Mouse (Mus musculus) midbrain, embryonic 10.5 days (tissue): ENCODE measurements around the gene Rad51b. TPM values are rescaled to one million over a fixed set of nuclear protein-coding genes. Genes with fewer than 3 reads are reported as not detected.
A peak's percentile ranks its signal among the peaks of the same experiment; 100 is the strongest.

Source experiments
- DNase-seq: peaks from one replicate; pipeline ENCODE4 v3.0.0-alpha.2; 2017; ENCODE audit warnings: low spot score
- H3K27ac ChIP-seq: fragments of 300-500 bp; sonication (generic); replicated peaks from 2 replicates; pipeline ENCODE4 v1.5.1; 2016; ENCODE audit warnings: mild to moderate bottlenecking
- H3K27me3 ChIP-seq: fragments of 300-500 bp; sonication (generic); 2 replicates; pipeline ENCODE4 v1.6.1; 2016; ENCODE audit warnings: low read depth, mild to moderate bottlenecking; ENCODE audit not compliant: poor library complexity, severe bottlenecking
- H3K36me3 ChIP-seq: fragments of 300-500 bp; sonication (generic); 2 replicates; pipeline ENCODE4 v1.6.1; 2016; ENCODE audit warnings: mild to moderate bottlenecking, moderate library complexity
- H3K4me1 ChIP-seq: fragments of 300-500 bp; sonication (generic); 2 replicates; pipeline ENCODE4 v1.6.1; 2016
- H3K4me3 ChIP-seq: fragments of 300-500 bp; sonication (generic); 2 replicates; pipeline ENCODE4 v1.5.1; 2016; ENCODE audit warnings: mild to moderate bottlenecking, moderate library complexity
- H3K9me3 ChIP-seq: fragments of 300-500 bp; sonication (generic); replicated peaks from 2 replicates; pipeline ENCODE4 v1.6.1; 2016; ENCODE audit warnings: mild to moderate bottlenecking
- WGBS: fragments of 180-500 bp; shearing (Covaris S2); methylation state at CpG from one replicate; pipeline ENCODE4 v1.1.7; 2016; 5-methylcytosine and 5-hydroxymethylcytosine counted together
- polyA plus RNA-seq: library from polyadenylated mRNA; unstranded; fragments of >200 nt; fragmentation: Nextera tagmentation; extraction: Ambion mirVana; gene quantifications from 2 replicates; pipeline ENCODE4 v1.2.1, GENCODE M21; 2016

The Rad51b gene
- polyA plus RNA-seq, 1 experiment from 2014 or later, result 7.8 TPM

DNA sequence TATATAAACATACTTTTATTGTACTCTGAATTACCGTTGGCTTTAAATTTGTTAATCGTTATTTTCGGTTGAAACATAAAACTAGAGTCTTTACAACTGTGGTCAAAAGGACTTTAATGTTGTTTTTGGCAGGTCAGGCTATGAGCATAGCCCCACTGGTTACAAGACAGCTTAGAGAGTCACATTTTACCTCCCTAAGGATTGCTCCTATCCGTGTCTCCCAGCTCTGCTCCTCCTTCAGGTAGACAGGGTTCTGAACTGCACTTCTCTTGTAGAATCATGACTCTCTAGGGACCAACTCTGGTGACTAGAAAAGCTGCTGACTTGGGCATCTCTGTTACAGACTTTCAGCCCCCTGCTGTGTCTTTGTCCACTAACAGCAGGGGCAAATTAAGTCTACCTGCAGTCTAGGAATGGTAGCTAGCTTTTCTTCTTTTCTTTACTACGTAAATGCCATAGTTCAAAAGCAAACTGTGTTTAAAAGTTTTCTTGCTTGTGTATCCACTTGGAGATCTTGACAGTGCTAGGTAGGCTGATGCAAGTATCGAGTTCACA lies 44.3 kb downstream of the Rad51b start:
- H3K9me3 ChIP-seq, result no peaks in the 10 kb centered on the region
- no peak overlapping the region for H3K4me3 ChIP-seq
- 62% methylated on average over 6 of the region's 6 CpGs for WGBS

DNA sequence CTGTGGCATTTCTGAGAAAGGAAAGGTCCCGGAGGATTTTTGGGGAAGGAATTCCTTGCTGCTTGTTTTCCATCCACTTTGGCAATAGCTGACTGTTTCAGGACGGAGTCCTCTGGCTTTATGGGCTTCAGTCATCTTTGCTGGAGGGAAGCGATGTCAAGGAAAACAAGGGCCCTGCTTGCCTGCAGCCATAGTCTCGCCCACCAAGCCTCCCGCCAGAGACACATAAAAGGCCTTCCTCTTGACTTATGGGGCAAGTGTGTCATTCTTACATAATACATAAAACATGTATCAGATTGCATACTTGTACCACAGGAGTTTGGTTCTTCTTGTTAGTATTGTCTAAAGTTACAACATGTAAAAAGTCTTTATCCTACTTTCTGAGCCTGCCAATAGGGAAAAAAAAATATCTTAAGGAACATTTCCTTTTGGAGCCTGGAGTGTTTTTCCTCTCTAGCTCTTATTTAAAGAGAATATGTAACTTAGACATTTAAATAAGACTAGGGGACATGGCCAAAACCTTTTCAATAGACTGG lies 49.2 kb downstream of the Rad51b start:
- Histone ChIP-seq H3K9me3 (no peaks in the 10 kb centered on the region), H3K4me1 (peaks cover 9% of the 10 kb centered on the region; the same call in 1 of the 2 replicates), H3K36me3 (no peaks in the 10 kb centered on the region), H3K4me3 (no peak overlapping the region), H3K27me3 (no peaks in the 10 kb centered on the region), H3K27ac (no peak overlapping the region)
- WGBS, result 79% methylated on average over 5 of the region's 5 CpGs
- no peak for DNase-seq

More for the DNA sequence above, 44.3 kb downstream of the Rad51b start:
- Histone ChIP-seq H3K4me1 (no peaks in the 10 kb centered on the region), H3K27ac (no peak overlapping the region), H3K36me3 (no peaks in the 10 kb centered on the region), H3K27me3 (no peaks in the 10 kb centered on the region)
- DNase-seq, result no peak

DNA sequence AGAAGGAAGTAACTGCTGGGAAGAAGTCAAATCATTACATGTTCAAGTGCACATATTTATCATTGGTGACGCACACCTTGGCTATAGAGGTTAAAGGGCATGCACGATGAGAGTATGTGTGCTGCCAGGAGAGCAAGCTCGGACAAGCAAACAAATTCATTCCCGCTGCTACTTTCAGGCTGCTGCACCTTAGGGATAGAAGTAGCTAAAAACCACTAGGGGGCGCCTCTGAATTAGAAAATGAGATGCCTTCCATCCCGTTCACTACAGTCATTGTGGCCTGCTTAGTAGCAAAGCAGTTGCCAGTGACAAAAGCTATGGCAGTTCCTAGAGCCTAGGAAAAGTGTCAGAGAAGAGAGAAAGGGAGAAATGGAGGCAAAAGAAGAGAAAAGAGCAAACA lies 50.6 kb downstream of the Rad51b start:
- WGBS, result 15% methylated on average over 6 of the region's 6 CpGs
- no peak overlapping the region for H3K27ac ChIP-seq
- H3K4me3 ChIP-seq, result no peak overlapping the region
- no peaks in the 10 kb centered on the region for H3K27me3 ChIP-seq
- peak; percentile 60 for DNase-seq
- H3K36me3 ChIP-seq, result no peaks in the 10 kb centered on the region
- no peaks in the 10 kb centered on the region for H3K9me3 ChIP-seq
- H3K4me1 ChIP-seq, result peaks cover 18% of the 10 kb centered on the region

DNA sequence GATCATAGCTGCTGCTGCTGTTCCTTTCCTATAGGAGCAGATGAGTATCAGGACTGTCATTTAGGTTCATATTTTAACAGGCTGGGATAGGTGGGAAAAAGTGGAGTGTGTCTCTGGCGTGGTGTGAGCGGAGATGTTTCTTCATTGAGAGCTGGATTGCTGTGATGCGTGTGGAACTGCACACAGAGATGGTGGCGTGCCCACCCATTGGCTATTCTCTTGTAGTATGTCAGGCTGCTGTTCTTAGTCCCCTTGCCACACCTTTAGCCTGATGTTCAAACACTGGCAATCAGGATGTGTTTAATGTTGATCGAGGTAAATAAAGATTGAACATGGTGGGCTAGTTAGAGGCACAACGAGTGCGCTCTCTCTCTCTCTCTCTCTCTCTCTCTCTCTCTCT lies 54.4 kb downstream of the Rad51b start:
- Histone ChIP-seq H3K9me3 (no peaks in the 10 kb centered on the region), H3K4me3 (no peak overlapping the region), H3K4me1 (peaks cover 33% of the 10 kb centered on the region), H3K27me3 (no peaks in the 10 kb centered on the region), H3K36me3 (no peaks in the 10 kb centered on the region), H3K27ac (no peak overlapping the region; the same call in 1 of the 2 replicates)
- no peak for DNase-seq
- 91% methylated on average over 7 of the region's 7 CpGs for WGBS

DNA sequence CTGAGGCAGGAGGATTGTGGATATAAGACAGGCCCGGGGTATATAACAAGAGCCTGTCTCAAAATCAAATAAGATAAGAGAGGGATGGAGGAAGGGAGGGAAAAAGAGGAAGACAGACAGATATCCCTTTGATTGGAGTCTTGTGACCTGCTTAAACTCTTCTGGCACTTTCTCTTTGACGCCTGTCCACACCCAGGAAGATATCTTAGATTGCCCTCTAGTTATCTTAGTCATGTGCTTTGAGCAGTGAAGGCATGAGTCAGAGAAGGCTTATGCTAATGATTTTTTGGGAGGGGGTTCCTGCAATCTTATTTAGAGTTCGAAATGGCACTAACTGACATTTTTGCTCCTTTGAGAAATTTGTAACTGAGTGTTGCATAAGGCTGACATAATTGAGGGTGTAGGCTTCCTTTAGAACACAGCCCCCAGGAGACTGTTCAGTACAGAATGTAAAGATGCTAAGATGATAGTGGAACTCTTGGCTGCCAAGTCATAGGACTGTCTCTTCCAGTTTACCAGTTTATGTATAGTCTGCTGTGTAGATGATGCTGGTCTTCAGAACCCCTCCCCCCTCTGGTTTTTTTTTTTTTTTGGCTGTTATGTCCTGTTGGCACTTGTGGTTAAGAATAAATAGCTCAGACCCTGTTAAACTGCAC lies 55.1 kb downstream of the Rad51b start:
- H3K36me3 ChIP-seq, result no peaks in the 10 kb centered on the region
- H3K4me3 ChIP-seq, result no peak overlapping the region
- 0 out of 2 replicates have a peak, but pooled peaks cover 6% of the 10 kb centered on the region for H3K27me3 ChIP-seq
- H3K9me3 ChIP-seq, result no peaks in the 10 kb centered on the region
- H3K4me1 ChIP-seq, result peaks cover 32% of the 10 kb centered on the region
- DNase-seq, result no peak
- WGBS, result 81% methylated on average over 3 of the region's 3 CpGs
- H3K27ac ChIP-seq, result peak overlapping the region; percentile 52; the same call in 1 of the 2 replicates

DNA sequence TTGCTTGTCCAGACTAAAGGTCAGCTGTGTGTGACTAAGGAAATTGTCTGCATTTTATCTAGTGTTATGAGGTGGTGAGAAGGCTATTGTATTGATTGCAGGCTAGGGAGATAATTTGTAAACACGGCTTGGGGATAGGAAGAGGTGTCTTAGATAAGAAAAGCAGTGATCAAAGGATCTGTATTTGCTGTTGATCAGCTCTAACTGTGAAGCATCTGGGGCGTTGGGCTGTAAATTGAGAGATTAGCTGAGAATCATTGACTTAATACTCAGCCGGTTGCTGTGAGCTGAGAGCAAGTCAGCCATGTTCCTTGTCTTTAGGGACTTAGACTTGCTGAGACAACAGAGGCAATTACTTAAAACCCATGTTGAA lies 55.6 kb downstream of the Rad51b start:
- Histone ChIP-seq H3K27me3 (0 out of 2 replicates have a peak, but pooled peaks cover 6% of the 10 kb centered on the region), H3K27ac (peak overlapping the region; percentile 52), H3K9me3 (no peaks in the 10 kb centered on the region), H3K36me3 (no peaks in the 10 kb centered on the region), H3K4me3 (no peak overlapping the region), H3K4me1 (peaks cover 27% of the 10 kb centered on the region)
- WGBS, result 12% methylated on average over 3 of the region's 3 CpGs
- no peak for DNase-seq

DNA sequence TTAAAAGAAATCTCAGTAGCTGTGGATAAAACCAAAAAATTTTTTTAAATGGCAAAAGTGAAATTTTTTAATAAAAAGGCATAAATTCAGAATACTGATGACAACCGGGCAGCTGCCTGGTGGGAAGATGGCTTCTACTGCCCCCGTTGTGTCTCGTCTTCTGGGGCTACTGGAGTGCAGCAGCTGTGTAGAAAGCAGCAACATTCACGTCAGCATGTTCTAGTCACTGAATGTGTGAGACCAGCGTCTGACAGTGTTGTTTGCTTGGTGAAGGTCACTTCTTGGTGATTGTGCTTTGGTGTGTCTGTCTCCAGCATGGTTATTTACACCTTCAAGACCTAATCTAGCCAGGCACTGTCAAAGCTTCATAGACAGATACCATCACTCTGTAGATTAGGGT lies 56.3 kb downstream of the Rad51b start:
- no peak for DNase-seq
- WGBS, result 73% methylated on average over 5 of the region's 5 CpGs
- no peak overlapping the region for H3K4me3 ChIP-seq
- H3K27ac ChIP-seq, result peak overlapping the region; percentile 52; the same call in 1 of the 2 replicates
- H3K9me3 ChIP-seq, result no peaks in the 10 kb centered on the region
- H3K27me3 ChIP-seq, result 0 out of 2 replicates have a peak, but pooled peaks cover 6% of the 10 kb centered on the region
- peaks cover 25% of the 10 kb centered on the region for H3K4me1 ChIP-seq
- H3K36me3 ChIP-seq, result no peaks in the 10 kb centered on the region

DNA sequence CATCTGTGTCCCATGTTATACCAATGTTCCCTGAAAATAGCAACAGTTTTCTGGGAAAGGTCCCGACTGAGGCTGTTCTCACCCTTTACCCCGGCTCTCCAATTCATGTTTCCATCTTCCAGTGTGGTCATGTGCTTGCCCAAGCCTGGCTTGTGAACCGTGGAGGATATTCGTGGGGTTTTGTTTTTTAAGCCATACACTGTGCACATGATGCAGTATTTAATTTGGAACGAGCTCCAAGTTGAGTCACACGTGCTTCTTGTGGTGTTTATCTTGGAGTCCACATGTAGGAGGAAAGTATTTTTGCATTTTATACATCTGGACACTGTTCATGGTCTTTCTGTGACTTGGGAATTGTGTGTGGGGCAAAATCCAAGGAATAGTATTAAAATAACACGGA lies 57.5 kb downstream of the Rad51b start:
- 0 out of 2 replicates have a peak, but pooled peaks cover 6% of the 10 kb centered on the region for H3K27me3 ChIP-seq
- H3K36me3 ChIP-seq, result no peaks in the 10 kb centered on the region
- peaks cover 32% of the 10 kb centered on the region for H3K4me1 ChIP-seq
- WGBS, result 88% methylated on average over 7 of the region's 7 CpGs
- no peak for DNase-seq
- H3K9me3 ChIP-seq, result no peaks in the 10 kb centered on the region
- H3K4me3 ChIP-seq, result no peak overlapping the region
- no peak overlapping the region for H3K27ac ChIP-seq

DNA sequence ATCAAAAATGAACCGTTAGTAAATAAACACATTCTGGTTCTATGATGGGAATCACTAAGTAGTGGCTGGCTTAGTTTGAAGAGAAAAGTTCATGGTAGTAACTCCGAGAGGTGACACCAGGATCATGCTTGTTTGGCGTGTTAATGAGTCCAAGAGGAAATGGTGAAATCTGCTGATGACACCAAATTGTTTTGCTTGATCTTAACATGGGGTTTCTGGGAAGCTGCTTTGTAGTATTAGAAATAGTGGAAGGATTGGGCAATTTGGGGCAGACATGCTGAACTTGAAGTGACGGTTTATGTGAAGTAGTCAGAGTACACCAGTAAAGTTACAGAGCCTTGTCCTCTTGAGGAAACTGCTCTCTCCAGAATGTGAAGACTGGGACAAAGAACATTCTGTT lies 59.1 kb downstream of the Rad51b start:
- Histone ChIP-seq H3K27ac (no peak overlapping the region), H3K36me3 (no peaks in the 10 kb centered on the region), H3K4me3 (no peak overlapping the region), H3K27me3 (0 out of 2 replicates have a peak, but pooled peaks cover 6% of the 10 kb centered on the region), H3K9me3 (no peaks in the 10 kb centered on the region), H3K4me1 (peaks cover 32% of the 10 kb centered on the region)
- no peak for DNase-seq
- WGBS, result 90% methylated on average over 4 of the region's 4 CpGs

DNA sequence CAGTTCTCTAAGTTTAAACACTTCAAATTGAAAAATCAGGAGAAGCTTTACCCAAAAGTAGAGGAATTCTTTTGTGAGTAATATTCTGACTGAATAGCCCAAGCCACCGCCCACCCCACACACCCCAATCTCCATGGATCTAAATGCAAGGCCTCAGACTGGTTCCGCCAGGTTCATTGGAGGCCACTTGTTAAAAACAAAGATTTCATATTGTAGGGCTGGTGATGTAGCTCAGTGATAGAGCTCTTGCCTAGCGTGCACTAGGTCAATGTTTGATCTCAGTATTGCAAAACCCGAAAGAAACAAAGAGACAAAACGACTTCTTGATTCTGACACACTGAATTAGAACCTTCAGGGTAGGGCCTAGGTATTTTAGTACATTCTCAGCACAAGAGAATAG lies 60.5 kb downstream of the Rad51b start:
- Histone ChIP-seq H3K9me3 (no peaks in the 10 kb centered on the region), H3K27me3 (0 out of 2 replicates have a peak, but pooled peaks cover 6% of the 10 kb centered on the region), H3K4me3 (no peak overlapping the region), H3K36me3 (no peaks in the 10 kb centered on the region), H3K27ac (no peak overlapping the region), H3K4me1 (peaks cover 27% of the 10 kb centered on the region)
- DNase-seq, result no peak
- 85% methylated on average over 5 of the region's 5 CpGs for WGBS

DNA sequence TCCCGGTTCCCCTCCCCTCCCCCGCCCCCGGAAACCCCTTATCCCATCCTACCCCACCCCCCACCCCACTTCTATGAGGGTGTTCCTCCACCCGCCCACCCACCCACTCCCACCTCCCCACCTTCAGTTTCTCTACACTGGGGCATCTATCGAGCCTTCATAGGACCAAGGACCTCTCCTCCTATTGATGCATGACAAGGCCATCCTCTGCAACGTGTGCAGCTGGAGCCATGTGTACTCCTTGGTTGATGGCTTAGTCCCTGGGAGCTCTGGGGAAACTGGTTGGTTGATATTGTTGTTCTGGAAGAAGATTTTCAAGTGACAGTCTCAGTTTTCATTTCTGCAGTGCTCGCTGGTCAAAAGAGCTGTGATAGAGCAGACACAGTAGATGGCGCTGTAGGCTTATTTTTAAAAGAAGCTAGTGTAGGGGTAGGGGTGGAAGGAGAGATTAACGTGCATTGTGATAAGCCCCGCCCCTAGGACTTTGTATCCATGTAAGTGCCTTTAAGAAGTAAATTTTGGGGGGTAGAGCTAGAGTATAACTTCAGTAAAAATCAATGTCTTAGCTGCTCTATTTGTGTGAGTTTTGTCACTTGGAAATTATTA lies 61.6 kb downstream of the Rad51b start:
- H3K36me3 ChIP-seq, result no peaks in the 10 kb centered on the region
- DNase-seq, result peak; percentile 64
- H3K27me3 ChIP-seq, result 0 out of 2 replicates have a peak, but pooled peaks cover 6% of the 10 kb centered on the region
- WGBS, result 20% methylated on average over 10 of the region's 10 CpGs
- no peaks in the 10 kb centered on the region for H3K9me3 ChIP-seq
- peak overlapping the region; percentile 57; the same call in 1 of the 2 replicates for H3K27ac ChIP-seq
- H3K4me3 ChIP-seq, result no peak overlapping the region
- H3K4me1 ChIP-seq, result peaks cover 16% of the 10 kb centered on the region

DNA sequence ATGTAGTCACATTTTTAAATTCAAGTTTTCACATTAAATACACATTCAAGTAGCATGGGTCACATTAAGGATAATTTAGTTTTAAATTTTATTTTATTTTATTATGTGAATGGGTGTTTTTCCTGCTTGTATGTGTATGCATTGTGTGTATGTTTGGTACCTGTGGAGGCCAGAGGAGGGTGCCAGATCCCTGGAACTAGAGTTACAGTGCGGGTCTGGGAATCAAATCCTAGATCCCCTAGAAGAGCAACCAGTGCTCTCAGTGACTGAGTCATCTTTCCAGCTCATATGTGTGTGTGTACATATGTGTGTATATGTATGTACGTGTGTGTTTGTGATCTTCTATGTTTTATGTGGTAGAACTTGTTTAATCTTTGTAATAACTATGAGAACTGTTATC lies 62.3 kb downstream of the Rad51b start:
- no peaks in the 10 kb centered on the region for H3K36me3 ChIP-seq
- 95% methylated on average over 2 of the region's 2 CpGs for WGBS
- no peak overlapping the region for H3K27ac ChIP-seq

More for the DNA sequence above, 62.3 kb downstream of the Rad51b start:
- H3K4me3 ChIP-seq, result no peak overlapping the region
- peaks cover 11% of the 10 kb centered on the region for H3K4me1 ChIP-seq
- H3K27me3 ChIP-seq, result 0 out of 2 replicates have a peak, but pooled peaks cover 6% of the 10 kb centered on the region
- DNase-seq, result no peak
- H3K9me3 ChIP-seq, result no peaks in the 10 kb centered on the region
